Mouse (Mus musculus) gastrocnemius, adult 2 months (tissue): ENCODE data around the gene Prss22. TPM values are rescaled to one million over a fixed set of nuclear protein-coding genes. Genes with fewer than 3 reads are reported as not detected.
"Not testable (repeated sequence)": the region's sequence is repeated elsewhere in the genome, so short reads cannot be mapped to it uniquely, and the experiment has no call there.

Experiments
- DNase-seq: peaks from one replicate; pipeline ENCODE4 v3.0.0; 2022
- H3K27ac ChIP-seq: fragments of 200-600 bp; 2 replicates; pipeline ENCODE4 v1.8.1; 2022; ENCODE audit warnings: mild to moderate bottlenecking
- H3K4me3 ChIP-seq: fragments of 200-600 bp; 2 replicates; pipeline ENCODE4 v1.8.1; 2022; ENCODE audit warnings: mild to moderate bottlenecking, moderate library complexity
- CTCF ChIP-seq: fragments of 200-600 bp; IDR thresholded peaks from 2 replicates; pipeline ENCODE4 v1.8.1; 2022; ENCODE audit warnings: antibody characterized with exemption, mild to moderate bottlenecking, moderate library complexity
- intact Hi-C: fragments of 180-260 bp; cut with DNase I; formaldehyde crosslinking; loops from one replicate; pipeline ENCODE4 v1.15.1; 2025
- microRNA-seq: library from miRNA; unstranded; fragments of <30 nt; microRNA quantifications from one replicate; pipeline ENCODE4 v1.2.0, GENCODE M21; 2021
- total RNA-seq, 2 experiments: library from RNA; stranded (reverse); gene quantifications; 2 replicates each; pipeline ENCODE4 v1.2.3; 2021

The Prss22 gene
- total RNA-seq, 2 experiments from 2014 or later = not detected

DNA sequence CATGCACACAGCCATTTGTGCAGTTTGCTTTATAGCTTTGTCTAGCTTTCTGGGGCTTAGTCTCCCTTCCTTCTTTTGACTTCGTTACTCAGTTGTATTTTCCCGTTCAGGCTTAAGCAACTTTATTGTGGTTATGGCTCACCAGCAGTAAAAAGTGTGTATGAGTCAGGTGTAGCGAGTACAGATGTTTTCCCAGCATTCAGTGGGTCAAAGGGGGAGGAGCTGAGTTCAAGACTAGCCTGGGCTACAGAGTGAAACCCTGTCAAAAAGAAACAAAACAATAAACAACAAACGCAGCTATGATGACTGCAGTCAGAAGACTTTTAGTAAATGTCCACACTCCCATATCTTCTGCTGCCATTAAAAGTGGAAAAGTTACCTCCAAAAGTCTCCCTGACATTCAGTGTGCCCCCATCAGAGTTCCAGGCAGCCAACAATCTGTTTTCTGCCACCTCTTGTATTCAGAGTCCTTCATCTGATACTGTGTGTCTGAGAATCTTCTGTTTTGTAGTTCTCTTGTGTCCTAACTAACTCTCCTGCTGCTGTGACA, 36.3 kb downstream of the Prss22 start:
- Histone ChIP-seq H3K4me3 (no peak overlapping the region), H3K27ac (no peak overlapping the region)
- TF ChIP-seq CTCF = no peak
- DNase-seq = no peak
- intact Hi-C loops = loop anchor here (2.0 to 5.0 kb wide), 3 partner anchors 111 to 214 kb away; partner anchors contain the start of genes Flywch1 and Kremen2

DNA sequence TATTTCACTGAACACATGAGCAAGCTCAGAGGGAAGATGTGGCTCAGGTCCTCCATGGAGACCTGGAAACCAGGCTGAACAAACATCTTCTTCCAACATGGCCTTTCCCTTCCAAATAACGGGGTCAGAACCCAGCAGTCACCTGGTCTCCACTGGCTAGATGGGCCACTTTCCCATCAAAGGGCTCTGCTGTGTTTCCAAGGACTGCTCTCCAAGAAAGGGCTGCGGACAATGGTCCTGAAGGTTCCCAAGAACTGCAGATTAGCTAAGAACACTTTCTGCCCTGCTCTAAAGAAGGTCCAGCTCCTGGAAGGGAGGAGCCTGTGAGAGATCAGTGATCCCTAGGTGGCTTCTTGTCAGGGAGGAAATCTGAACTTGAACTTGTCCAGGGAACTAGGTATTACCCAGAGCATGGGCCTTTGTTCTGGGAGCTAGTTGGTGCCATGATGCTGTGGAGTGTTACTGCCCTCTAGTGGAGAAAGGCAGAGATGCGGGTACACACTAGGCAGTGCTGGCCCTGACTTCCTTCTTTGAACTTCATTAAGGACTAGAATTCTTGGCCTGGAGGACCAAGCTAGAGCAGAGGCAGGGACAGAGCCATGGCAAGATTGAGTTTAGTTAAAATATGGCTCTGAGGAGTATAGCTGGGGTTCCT, 37.7 kb downstream of the Prss22 start:
- intact Hi-C loops = loop anchor here (1.0 to 5.0 kb wide), 4 partner anchors 86 to 213 kb away; partner anchors contain the start of genes Flywch1 and Kremen2
- H3K4me3 ChIP-seq = no peak overlapping the region
- H3K27ac ChIP-seq = no peak overlapping the region
- peak; percentile 69 for DNase-seq
- peak; percentile 99 for TF ChIP-seq CTCF

GRCm38 (mm10) chr17:23955174-23955573, 42.7 kb downstream of the Prss22 start, which contains the start of gene Sbpl:
Sbpl (minus strand) TSS chr17:23955274.
- H3K27ac ChIP-seq = no peak within 1 kb of the TSS

GRCm38 (mm10) chr17:23950828-23951227, 47.1 kb downstream of the Prss22 start:
- H3K4me3 ChIP-seq, DNase-seq, intact Hi-C loops, H3K27ac ChIP-seq: not testable (repeated sequence)

More at GRCm38 (mm10) chr17:23955174-23955573, 42.7 kb downstream of the Prss22 start, which contains the start of gene Sbpl:
- no peak within 1 kb of the TSS for H3K4me3 ChIP-seq
- intact Hi-C loops = no loop called here
- no peak for TF ChIP-seq CTCF
- DNase-seq = no peak

DNA sequence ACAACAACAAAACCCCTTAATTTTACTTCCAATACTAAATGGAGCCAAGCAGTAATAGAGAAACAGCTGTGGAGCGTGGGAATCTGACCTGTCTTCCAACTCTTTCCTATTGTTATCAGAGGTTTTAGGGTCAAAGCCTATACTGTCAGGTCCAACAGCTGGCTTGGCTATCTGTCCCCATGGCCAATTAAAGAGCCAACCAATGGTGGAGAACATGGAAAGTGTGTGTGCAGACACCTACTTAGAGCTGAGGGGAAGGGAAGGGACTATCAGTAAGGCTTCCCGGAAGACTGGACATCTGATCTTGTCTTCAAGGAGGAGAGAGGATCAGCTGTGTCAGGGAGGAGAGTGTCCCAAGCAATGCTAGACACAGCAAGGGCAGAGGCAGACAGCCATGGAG, 48.8 kb downstream of the Prss22 start:
- H3K4me3 ChIP-seq = no peak overlapping the region
- no peak for DNase-seq
- H3K27ac ChIP-seq = no peak overlapping the region
- TF ChIP-seq CTCF = no peak
- intact Hi-C loops = no loop called here

- DNase-seq, H3K4me3 ChIP-seq, H3K27ac ChIP-seq, intact Hi-C loops: not testable (repeated sequence)
These were observed 50.4 kb downstream of the Prss22 start for GRCm38 (mm10) chr17:23947486-23947885.

Small RNAs within 50 kb of the gene (microRNA-seq; reads per million reads assigned to microRNA genes)
- not detected for gene Gm27700

Other genes with a start within 250 kb of the Prss22 start
- gene Flywch1, start 226.5 kb downstream of the Prss22 start, total RNA-seq = 10 to 100 TPM; 43.3 to 50.4 TPM
- under 1 TPM; 0.47 to 0.51 TPM for gene Flywch2, start 212.0 kb downstream of the Prss22 start, total RNA-seq
- gene Srrm2, start 207.6 kb downstream of the Prss22 start, total RNA-seq = 100 to 1,000 TPM; 178 to 227 TPM
- 100 to 1,000 TPM; 296 to 351 TPM for gene Elob, start 169.0 kb downstream of the Prss22 start, total RNA-seq
- not detected for gene Prss33, start 162.0 kb downstream of the Prss22 start, total RNA-seq
- gene Prss32, start 154.2 kb downstream of the Prss22 start, total RNA-seq = not detected
- not detected for gene Prss41, start 153.9 kb downstream of the Prss22 start, total RNA-seq
- not detected for gene Prss21, start 130.0 kb downstream of the Prss22 start, total RNA-seq
- not detected for gene Dcpp1, start 117.2 kb downstream of the Prss22 start, total RNA-seq
- gene Dcpp2, start 117.2 kb downstream of the Prss22 start, total RNA-seq = not detected
- gene Dcpp3, start 80.6 kb downstream of the Prss22 start, total RNA-seq = not detected
- not detected for gene Sbp, start 56.4 kb downstream of the Prss22 start, total RNA-seq
- gene Sbpl, start 42.8 kb downstream of the Prss22 start, total RNA-seq = not detected
- not detected for gene Prss30, start 17.5 kb downstream of the Prss22 start, total RNA-seq
- gene Prss27, start 40.0 kb upstream of the Prss22 start, total RNA-seq = not detected
- gene Kctd5, start 75.4 kb upstream of the Prss22 start, total RNA-seq = 10 to 100 TPM in 1 of 2 experiments, 1 to 10 TPM in 1; 6.9 to 10.4 TPM
- 10 to 100 TPM; 35.1 to 39.7 TPM for gene Pdpk1, start 152.8 kb upstream of the Prss22 start, total RNA-seq
- 1 to 10 TPM; 8.4 to 8.8 TPM for gene Amdhd2, start 165.7 kb upstream of the Prss22 start, total RNA-seq
- gene Atp6v0c, start 171.6 kb upstream of the Prss22 start, total RNA-seq = 100 to 1,000 TPM; 147 to 152 TPM
- 1 to 10 TPM; 4.0 to 7.1 TPM for gene Tbc1d24, start 207.5 kb upstream of the Prss22 start, total RNA-seq
- gene Ntn3, start 211.4 kb upstream of the Prss22 start, total RNA-seq = under 1 TPM; 0.31 to 0.39 TPM
- 1 to 10 TPM; 1.4 to 2.5 TPM for gene Tedc2, start 222.8 kb upstream of the Prss22 start, total RNA-seq